Mouse (Mus musculus): ENCODE results near the gene Ces1d. TPM values are rescaled to one million over a fixed set of nuclear protein-coding genes. Genes with fewer than 3 reads are reported as not detected.

Ces1d gene
- not detected for polyA plus RNA-seq (2017; shearing (Covaris generic))

DNA sequence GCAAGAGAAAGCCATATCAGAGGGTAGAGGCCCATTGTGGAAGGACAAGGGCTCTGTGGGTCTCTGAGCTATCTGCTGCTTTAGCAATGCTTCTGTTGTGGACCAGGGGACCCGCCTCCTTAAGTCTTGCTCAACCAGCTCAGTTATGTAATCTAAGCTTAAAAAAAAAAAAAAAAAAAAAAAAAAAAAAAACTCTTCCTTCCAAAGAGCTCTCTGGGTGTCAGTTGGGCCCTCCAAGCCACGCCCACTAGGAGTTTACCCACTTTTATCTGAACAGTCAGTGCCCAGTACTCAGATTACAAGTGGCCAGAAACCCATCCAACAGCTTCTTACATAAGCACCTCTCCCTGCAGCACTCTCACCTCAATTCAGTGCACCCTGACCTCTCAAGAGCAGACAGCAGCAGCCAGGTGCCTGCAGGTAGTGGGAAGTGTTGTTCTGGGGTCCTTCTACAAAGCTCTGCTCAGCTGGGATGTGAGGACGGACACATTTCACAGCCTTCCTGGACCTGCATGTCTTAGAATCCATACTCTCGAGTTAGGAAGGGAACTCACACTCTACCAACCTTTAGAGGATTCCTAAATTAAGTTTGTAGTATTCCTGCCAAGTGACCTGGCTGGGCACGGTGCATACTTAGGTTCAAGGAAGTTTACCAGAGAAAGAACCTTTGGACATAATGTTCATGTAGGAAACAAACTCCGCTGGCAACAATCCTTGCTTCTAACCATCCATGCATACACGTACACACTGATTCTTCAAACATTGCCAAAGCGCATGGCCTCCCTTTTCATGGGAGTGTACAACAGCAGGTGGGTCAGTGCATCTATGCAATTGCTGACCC, at the start of gene Ces1d:
Gene Ces1d (minus strand): TSS at position 154 of the 841 bp plus-strand sequence.

DNA sequence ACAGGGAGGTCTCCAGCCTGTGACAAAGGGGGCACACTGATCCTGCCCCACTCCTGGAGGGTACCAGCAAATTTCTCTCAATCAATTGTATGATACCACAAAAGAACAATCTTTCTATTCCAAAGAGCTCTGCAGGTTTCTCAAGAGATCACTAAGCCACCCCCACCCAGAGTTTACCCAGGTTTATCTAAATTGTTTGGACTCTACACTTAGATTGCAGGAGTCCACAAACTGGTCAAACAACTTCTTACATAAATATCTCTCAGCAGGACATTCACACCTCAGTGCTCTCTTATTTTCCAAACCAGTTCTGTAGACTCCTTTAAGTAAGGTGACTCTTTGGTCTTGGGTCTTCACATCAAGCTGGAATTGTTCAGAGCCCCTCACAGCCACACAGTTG, 31.8 kb upstream of the Ces1d start, which contains the start of gene Ces1e:
Gene Ces1e (minus strand): TSS at position 174 of the 400 bp plus-strand sequence.

GRCm38 (mm10) chr8:93131233-93131980, 66.2 kb downstream of the Ces1d start, which contains the start of gene Ces1c:
Gene Ces1c (minus strand): TSS chr8:93131283.

Other genes starting within 250 kb of the Ces1d start
- not detected for gene Slc6a2, start 237.8 kb downstream of the Ces1d start, polyA plus RNA-seq (2017; shearing (Covaris generic))
- gene Ces1a, start 149.6 kb downstream of the Ces1d start, polyA plus RNA-seq (2017; shearing (Covaris generic)), result not detected
- not detected for gene Ces1b, start 117.8 kb downstream of the Ces1d start, polyA plus RNA-seq (2017; shearing (Covaris generic))
- not detected for gene Ces1c, start 66.6 kb downstream of the Ces1d start, polyA plus RNA-seq (2017; shearing (Covaris generic))
- not detected for gene Ces1e, start 31.8 kb upstream of the Ces1d start, polyA plus RNA-seq (2017; shearing (Covaris generic))
- not detected for gene Ces1f, start 81.9 kb upstream of the Ces1d start, polyA plus RNA-seq (2017; shearing (Covaris generic))
- not detected for gene Ces1g, start 139.5 kb upstream of the Ces1d start, polyA plus RNA-seq (2017; shearing (Covaris generic))
- not detected for gene Ces1h, start 181.9 kb upstream of the Ces1d start, polyA plus RNA-seq (2017; shearing (Covaris generic))

Data from activated CD4-positive, CD25-positive, alpha-beta regulatory T cell, adult 9 weeks (primary cell).